Mouse (Mus musculus) layer of hippocampus, adult 9-10 months (tissue): Measurements from ENCODE around the gene Rtkn2.

Experiments used
- DNase-seq: peaks from one replicate; pipeline ENCODE4 v3.0.0; 2022; ENCODE audit warnings: low spot score

Gene Rtkn2

GRCm38 (mm10) chr10:68039641-68040205 lies 60.4 kb downstream of the Rtkn2 start:
- DNase-seq = no peak

GRCm38 (mm10) chr10:68040394-68040793 lies 61.0 kb downstream of the Rtkn2 start:
- no peak for DNase-seq

GRCm38 (mm10) chr10:68043973-68044372 lies 64.6 kb downstream of the Rtkn2 start:
- no peak for DNase-seq

GRCm38 (mm10) chr10:68044864-68045263 lies 65.5 kb downstream of the Rtkn2 start:
- DNase-seq = no peak

GRCm38 (mm10) chr10:68048641-68049305 lies 69.4 kb downstream of the Rtkn2 start:
- DNase-seq = no peak

DNA sequence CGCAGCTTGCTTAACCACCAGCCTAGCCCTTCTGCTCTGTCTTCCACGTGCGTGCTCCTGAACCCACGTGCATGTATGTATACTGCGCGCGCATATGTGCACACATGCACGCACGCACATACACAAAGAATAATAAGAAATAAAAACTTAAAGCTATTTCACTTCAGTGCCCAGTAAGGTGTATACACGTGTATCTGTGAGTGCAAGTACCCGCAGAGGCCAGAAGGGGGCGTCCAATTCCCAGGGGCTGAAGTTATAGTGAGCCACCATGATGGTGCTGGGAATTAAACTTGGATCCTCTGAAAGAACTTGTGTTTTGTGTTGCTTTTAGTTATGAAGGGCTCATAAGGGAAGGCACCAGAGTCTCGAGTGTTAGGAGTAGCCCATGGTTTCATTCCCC lies 71.5 kb downstream of the Rtkn2 start:
- no peak for DNase-seq

DNA sequence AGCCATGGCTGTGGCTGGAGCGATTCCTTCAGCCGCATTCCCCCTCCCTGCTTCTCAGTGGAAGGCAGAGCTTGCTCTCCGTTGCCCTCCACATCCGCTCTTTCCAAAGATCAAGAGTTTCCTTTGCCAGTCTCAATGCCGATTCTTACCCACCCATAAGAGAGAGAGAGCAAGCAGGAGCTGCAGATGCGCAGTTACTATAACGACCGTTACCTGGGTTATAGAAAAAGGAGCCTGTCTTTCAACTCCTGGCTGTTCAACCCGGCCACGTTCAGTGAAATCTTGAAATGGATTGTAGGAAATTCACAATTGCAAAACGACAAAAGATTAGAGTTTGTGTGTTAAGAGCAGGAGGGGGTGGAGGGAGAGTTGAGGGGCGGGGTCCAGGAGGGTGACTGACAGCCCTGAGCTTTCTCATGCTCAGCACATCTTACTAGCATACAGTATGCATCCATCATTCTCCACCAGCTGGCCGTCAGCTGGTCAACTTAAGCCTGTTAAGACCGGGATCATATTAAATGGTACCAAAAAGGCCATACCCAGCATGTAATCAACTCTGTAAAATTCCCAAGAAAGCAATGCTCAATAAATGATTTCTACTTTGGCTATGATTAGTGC lies 72.1 kb downstream of the Rtkn2 start:
- DNase-seq = no peak

DNA sequence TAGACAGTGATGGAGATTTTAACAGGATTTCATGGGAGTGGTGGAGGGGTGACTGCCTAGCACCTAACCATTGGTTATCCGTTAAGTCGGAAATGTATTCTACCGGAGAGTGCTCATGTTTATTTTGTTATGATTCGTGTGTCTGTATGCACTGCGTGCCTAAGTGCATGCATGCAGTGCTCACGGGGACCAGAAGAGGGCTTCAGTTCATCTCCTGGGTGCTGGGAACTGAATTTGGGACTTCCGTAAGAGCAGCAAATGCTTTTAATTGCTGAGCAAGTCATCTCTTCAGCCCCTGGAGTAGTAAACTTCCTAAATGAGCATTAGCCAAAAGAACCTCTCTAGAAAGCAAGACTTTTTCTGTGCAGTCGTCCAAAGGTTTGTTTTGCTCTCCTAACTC lies 72.9 kb downstream of the Rtkn2 start:
- DNase-seq = no peak

DNA sequence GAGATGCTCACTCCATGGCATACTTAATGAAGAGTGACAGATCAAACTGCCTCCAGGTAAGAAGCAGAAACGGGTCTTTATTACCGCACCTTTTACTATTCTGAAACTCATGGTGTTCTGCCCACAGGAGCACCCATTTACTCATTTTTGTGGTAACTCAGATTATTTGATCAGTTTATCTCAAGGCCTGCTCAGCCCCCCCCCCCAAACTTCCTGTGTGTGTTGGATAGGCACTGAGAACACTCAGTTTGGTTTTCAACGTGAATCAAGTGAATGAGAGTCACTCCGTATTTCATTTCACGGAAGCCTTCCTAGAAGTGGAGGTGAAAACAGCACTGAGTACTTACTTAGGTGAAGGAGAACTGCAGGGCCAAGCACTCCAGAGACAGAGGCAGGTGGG lies 74.8 kb downstream of the Rtkn2 start:
- no peak for DNase-seq

DNA sequence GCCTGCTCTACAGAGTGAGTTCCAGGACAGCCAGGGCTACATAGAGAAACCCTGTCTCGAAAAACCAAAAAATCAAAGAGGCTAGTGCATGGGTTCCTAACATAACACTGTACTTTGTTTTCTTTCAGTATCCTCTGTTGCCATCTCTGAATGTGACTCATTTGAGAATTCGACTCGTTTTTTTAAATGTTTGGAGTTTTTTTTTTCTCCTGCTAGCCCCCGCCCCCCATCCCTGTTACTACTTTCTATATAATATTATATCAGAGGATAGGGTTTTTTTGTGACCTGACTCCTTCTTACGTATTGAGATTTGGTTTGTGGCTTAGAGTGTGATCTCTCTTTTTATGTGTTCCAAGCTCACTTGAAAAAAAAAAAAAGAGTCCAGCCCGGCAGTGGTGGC lies 75.3 kb downstream of the Rtkn2 start:
- DNase-seq = no peak

DNA sequence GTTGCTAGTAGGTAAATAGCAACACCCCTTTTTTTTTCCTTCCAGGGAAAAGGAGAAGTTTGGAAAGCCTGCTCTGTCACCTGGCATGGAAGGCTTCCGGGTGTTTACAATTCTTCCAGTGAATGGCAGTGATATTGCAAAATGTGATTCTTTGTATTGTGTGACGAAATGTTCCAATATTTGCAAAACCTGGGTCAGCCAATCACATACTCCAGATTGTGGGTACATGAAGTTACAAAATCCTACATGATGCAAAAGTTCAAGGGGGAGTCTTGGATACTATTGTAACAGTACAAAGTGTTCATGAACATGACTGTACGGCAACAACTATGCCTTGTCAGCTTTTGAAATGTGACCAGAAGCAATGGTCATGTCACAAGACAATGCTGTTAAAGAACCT lies 78.5 kb downstream of the Rtkn2 start:
- DNase-seq = no peak

- DNase-seq = no peak
Observed at GRCm38 (mm10) chr10:68058378-68058777, 79.0 kb downstream of the Rtkn2 start.

DNA sequence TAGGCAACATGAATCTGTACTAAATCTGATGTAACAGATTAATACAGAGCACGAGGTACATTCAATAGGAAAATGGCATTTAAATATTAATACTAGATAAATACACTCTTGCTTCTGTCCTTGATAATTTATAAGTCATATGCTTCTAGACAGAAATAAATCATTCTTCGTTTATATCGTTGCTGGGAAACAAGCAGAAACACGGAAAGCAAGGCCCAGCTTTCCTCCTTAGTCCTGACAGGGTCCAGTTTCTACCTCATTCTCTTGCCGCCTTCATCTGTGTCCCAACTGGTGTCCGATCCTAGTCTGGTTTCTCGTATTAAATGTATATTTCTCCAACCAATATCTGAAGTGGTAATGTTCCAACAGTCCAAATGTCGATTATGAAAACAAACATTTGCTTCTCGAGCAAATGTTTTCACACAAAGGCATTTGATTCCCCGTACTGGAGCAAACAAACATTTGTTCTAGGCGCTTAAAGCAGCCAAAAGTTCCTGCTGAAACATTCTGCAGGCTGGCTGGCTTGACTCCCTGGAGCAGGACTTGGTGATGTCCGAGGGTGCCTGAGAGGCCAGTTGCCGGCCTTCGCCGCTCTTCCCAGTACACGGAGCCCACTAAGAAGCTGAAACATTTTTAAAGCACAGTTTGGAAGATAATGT lies 81.3 kb downstream of the Rtkn2 start:
- DNase-seq = no peak

GRCm38 (mm10) chr10:68061249-68061615 lies 81.9 kb downstream of the Rtkn2 start:
- DNase-seq = no peak

- no peak for DNase-seq
Observed at GRCm38 (mm10) chr10:68063806-68064545, 84.6 kb downstream of the Rtkn2 start.

- no peak for DNase-seq
Observed at GRCm38 (mm10) chr10:68064571-68064970, 85.2 kb downstream of the Rtkn2 start.

DNA sequence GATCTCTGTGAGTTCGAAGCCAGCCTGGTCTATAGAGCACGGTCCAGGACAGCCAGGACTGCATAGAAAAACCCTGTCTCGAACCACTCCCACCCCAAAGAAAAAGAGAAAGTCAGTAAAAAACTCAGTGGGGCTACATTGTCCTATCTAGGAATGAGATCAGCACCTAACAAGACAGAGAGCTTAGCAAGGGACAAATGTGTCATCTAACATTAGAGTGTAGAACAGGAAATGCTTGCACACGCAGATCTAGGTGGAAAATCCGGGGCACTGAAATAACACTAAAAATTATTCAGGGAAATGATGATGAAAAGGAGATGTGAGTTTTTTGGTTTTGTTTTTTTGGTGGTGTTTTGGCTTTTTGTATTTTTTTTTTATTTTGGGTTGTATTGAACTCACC lies 86.8 kb downstream of the Rtkn2 start:
- no peak for DNase-seq

DNA sequence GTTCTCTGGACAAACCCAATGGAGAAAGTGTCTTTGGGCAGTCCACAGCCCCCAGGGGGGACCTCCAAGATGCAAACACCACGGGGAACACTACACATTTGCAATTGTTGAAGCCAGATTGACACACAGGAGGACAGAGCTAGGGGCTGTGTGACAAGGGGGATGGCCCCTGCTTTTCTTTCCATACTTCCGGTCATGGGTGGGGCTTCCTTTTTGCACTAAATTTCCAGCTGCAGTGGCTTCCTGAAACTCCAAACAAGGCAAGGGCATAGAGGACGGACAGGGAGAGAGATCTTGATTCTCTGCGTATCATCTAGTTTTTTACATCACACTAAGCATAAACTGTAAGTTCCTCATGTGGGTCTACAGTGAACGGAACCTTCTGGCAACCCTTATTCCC lies 88.6 kb downstream of the Rtkn2 start:
- no peak for DNase-seq

DNA sequence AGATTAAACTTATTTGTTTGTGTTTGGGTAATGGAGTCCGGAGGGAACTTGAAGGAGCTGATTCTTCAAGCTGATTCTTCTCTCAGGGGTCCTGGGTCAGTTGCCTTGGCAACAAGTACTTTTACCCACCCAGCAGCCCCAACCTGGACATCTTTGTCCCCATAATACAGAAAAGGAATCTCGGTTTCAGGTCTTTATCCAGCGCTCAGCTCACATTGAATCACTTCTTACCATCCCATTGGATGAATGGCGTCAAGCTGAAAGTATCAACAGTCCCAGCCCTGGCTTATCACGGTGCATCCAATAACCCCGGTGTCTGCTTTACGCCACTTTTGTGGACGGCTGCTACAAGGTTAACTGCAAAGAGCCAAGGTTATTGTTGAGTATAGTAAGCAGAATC lies 89.1 kb downstream of the Rtkn2 start:
- DNase-seq = no peak

- DNase-seq = no peak
Observed at GRCm38 (mm10) chr10:68071041-68071440, 91.7 kb downstream of the Rtkn2 start.

DNA sequence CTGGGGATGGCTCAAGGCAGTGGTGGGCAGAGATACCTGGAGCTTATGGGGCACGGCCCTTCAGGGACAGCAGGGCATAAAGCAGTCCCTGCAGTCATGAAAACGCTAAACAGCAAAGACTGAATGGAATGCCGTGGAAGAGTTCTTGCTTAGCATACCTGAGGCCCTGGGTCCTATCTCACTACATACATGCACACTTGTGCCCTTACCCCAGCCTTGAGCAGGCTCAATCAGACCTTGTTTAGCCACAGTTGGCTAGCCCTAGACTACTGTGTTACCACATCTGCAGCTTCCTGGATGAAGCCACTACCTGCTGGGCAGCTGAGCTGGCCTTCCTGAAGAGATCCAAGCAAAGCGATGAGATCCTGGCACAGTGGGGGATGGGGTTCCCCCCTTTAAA lies 93.3 kb downstream of the Rtkn2 start:
- no peak for DNase-seq

DNA sequence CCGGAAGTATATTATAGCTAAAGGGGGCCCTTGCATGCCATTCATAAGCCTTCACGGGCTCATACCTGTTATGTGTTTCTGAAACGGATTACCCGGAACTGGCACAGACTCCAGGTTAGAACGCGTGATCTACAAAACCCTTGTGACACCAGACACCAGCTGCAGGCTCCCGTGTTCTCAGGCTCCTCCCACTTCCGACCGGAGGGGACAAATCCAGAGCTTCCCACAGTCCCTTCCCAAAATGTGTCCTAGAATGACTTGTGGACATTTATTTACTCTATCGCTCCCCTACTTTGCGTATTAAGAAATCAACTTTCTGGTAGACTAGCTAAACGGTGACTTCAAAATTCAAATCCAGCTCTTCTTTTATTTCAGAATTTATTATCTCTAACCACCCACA lies 94.9 kb downstream of the Rtkn2 start:
- DNase-seq = no peak

DNA sequence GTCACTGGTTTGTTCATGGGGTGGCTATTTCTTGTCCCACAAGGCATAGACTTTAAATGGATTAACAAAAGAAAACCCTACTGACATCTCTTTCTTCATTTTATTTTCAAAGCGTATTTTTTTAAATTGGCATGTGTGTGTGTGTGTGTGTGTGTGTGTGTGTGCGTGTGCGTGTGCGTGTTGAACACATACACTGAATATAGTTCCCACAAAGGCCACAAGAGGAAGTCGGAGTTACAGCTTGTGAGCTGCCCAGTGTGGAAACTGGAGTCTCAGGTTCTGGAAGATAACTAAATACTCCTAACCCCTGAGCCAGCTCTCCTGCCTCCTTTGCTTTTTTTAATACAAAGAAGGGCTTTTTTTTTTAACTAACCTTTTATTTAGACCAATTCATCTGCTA lies 95.8 kb downstream of the Rtkn2 start:
- no peak for DNase-seq
